Mouse (Mus musculus) heart, postnatal 25 days (tissue): ENCODE results near the gene Lrriq1. TPM values are rescaled to one million over a fixed set of nuclear protein-coding genes. Genes with fewer than 3 reads are reported as not detected.

Source experiments
- DNase-seq: peaks from one replicate; pipeline ENCODE4 v3.0.0; 2022; ENCODE audit warnings: low spot score
- intact Hi-C: fragments of 180-260 bp; cut with DNase I; formaldehyde crosslinking; loops from one replicate; pipeline ENCODE4 v1.15.1; 2025
- total RNA-seq, 2 experiments: library from RNA; stranded (reverse); gene quantifications; 2 replicates each; pipeline ENCODE4 v1.2.3; 2021

Gene Lrriq1
- total RNA-seq, 2 experiments from 2014 or later, result not detected

DNA sequence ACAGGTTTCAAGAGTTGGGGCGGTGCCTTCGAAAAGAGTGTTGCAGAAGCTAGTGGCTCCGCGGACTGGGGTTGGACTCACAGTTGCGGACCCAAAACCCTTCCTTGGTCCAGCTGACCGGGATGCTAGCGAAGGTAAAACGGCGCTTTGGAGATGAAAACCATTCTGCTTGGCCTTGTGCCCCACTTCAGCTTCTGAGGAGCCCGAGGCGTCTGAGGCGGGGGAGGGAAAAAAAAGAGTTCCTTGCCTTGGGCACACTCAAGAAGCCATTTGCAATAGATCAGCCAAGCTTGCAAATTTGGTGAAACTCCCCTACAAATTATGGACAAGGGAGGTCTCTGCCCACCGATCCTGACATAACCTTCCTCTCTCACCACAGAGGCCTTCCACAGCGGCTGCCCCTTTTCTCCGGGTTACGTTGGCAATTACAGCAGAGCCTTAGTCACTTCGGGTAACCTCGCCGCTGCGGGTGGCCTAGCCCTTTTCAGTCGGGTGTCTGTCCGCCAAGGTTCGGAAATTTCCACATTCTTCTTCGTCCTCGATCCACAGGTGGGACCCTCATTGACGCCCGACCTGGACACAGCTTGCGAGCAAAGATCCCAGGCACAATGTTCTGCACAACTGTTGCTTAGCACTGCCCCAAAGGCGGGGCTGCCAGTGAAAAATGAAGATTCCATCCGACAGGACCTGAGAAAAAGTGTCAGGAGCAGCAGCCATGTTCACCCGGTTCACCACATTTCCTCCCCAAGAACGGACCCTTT, 206.2 kb downstream of the Lrriq1 start, which contains the start of gene Alx1:
Gene Alx1, minus strand, starts transcription at position 486 of the 761 bp plus-strand sequence.
- intact Hi-C loops, result no loop called here
- no peak for DNase-seq

- DNase-seq, result no peak
- intact Hi-C loops, result no loop called here
These were observed 206.9 kb downstream of the Lrriq1 start for GRCm38 (mm10) chr10:103029132-103029729.

- no peak for DNase-seq
- intact Hi-C loops, result no loop called here
These were observed 207.6 kb downstream of the Lrriq1 start for GRCm38 (mm10) chr10:103028253-103029131.

DNA sequence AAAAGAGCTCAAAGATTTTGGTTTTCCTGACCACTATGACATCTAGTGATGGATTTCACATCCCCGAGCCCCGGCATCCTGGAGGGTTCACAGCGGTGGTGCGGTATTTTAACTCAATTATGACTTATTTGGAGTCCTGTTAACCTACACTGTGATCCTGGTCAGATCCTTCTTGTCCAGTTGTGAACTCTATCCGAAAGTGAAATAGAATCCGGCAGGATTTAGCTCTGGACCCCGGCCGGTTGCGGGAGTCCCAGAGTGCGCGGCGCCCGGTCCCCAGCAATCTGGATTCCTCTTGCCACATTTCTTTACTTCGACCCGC, 208.2 kb downstream of the Lrriq1 start:
- intact Hi-C loops, result no loop called here
- DNase-seq, result no peak

GRCm38 (mm10) chr10:103027226-103027930, 208.7 kb downstream of the Lrriq1 start:
- intact Hi-C loops, result no loop called here

DNA sequence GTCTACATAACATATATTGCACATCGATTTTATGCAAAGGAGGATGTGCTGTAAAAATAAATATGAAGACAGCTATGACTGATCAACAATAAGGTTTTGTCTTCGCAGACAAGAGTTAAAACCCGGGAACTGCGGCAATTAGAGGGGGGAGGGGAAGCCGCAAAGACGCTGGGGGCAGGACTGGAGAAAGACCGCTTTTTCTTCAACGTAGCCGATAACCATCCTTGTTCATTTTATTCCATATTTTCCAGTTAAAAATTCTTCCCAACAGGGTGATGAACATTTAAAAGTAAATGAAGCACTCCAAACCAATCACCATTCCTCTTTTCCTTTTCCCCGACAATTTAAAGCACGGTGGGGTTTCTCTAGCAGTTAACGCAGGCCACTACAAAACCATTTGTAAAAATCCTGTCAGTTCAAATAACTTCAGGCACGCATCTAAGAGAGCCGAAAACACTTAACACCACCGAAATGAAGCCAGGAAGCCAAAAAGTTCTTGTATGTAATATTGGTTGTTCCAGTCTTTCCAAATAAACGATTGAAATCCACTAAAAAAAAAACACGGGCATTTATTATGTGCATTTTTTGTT, 209.4 kb downstream of the Lrriq1 start:
- DNase-seq, result no peak
- intact Hi-C loops, result no loop called here

More at GRCm38 (mm10) chr10:103027226-103027930, 208.7 kb downstream of the Lrriq1 start:
- DNase-seq, result no peak

DNA sequence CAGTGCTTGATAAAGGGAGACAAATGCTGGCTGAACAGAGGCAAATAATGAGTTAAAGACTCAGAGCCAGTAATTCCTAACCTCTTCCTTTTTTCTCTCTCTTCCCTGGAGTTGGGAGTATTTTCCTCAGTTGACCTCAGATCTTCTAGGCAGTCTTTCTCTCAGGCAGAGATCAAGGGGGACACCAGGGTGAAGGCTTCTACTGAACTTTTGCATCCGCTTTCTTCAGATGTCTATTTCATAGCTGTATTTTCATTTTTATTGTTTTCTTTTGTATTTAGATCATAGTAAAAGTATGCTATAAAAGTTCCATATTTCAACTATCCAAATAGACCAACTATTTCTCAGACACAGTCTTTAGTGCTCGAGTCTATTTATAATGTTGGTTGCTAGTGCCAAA, 233.6 kb downstream of the Lrriq1 start:
- no peak for DNase-seq
- intact Hi-C loops, result no loop called here

GRCm38 (mm10) chr10:103000902-103001301, 235.2 kb downstream of the Lrriq1 start:
- intact Hi-C loops, result no loop called here
- no peak for DNase-seq

DNA sequence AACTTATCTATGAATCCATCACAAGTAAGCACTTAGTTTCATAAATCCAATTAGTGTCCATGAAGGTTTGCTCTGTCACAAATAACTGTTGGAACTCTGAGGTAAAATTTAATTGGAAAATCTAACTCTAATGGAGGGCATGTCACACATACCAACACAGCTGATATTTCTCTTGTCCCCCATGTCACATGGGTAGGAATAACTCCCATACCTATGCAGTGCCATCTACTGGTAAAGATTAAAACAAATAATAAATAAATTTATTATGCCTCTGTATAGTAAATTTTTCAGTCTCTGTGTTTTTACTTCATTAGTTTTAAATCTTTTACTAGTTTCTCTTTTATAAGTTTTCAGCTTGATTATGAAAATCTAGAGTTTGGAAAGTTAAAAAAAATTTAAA, 236.5 kb downstream of the Lrriq1 start:
- DNase-seq, result no peak
- intact Hi-C loops, result no loop called here

Other genes starting within 250 kb of the Lrriq1 start
- not detected for gene Alx1, start 206.1 kb downstream of the Lrriq1 start, total RNA-seq
- under 1 TPM; 0.16 to 0.22 TPM for gene Slc6a15, start 131.5 kb upstream of the Lrriq1 start, total RNA-seq